Mouse (Mus musculus): ENCODE results near the gene Gm28038. TPM values are rescaled to one million over a fixed set of nuclear protein-coding genes. Genes with fewer than 3 reads are reported as not detected.

Gm28038 gene
- polyA plus RNA-seq, 1 experiment from 2014 or later = not detected

DNA sequence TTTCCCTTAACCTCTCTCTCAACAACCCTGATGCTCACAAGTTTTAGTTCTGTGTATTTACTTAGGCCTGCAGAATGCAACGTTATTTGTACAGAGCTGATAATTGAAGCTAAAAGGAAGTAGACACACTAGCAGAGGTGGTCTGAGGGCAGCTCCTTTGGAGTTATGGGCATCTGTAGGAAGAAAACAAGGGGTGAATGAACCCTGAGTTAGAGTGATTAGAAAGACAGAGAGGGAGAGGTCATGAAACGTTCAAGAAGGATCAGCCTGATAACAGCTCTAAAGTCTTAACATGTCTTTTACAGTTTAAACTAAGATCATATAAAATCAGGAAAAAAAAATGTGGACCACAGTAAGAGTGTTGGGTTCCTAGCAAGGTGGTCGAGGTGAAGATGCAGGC, 28.5 kb downstream of the Gm28038 start:
- no peak overlapping the region for H3K4me2 ChIP-seq (replicated peaks)
- no peak overlapping the region for H3K4me3 ChIP-seq (replicated peaks)
- no peak for ATAC-seq
- no peaks in the 10 kb centered on the region for H3K9me3 ChIP-seq
- 92% methylated on average over 3 of the region's 3 CpGs for WGBS
- no peaks in the 10 kb centered on the region for H3K27me3 ChIP-seq
- H3K36me3 ChIP-seq = peaks cover 96% of the 10 kb centered on the region
- H3K4me1 ChIP-seq (replicated peaks) = no peaks in the 10 kb centered on the region
- no peak overlapping the region for H3K27ac ChIP-seq
- no peak overlapping the region for H3K9ac ChIP-seq (replicated peaks)

DNA sequence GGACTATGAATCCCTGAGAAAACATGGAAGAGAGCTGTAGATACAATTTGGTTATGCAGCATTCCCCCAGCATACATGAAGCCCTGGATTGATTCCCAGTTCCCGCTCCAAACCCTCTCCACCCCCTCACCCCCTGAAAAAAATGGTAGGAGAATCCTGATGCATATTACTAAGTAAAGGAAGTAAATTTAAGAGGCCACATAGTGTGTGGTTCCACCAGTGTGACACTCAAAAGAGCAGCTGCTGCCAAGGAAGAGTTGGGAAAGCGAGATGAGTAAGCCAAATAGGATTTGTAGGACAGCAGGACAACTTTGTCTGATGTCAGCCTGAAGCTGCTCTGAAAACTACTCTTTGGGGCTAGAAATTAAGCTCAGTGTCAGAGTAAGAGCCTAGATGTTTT, 30.6 kb downstream of the Gm28038 start:
- no peak overlapping the region for H3K4me2 ChIP-seq (replicated peaks)
- H3K27me3 ChIP-seq = no peaks in the 10 kb centered on the region
- peaks cover 96% of the 10 kb centered on the region for H3K36me3 ChIP-seq
- WGBS = 92% methylated on average over 2 of the region's 2 CpGs
- no peaks in the 10 kb centered on the region for H3K4me1 ChIP-seq (replicated peaks)
- H3K4me3 ChIP-seq (replicated peaks) = no peak overlapping the region
- ATAC-seq = no peak
- H3K27ac ChIP-seq = no peak overlapping the region
- H3K9ac ChIP-seq (replicated peaks) = no peak overlapping the region
- no peaks in the 10 kb centered on the region for H3K9me3 ChIP-seq

DNA sequence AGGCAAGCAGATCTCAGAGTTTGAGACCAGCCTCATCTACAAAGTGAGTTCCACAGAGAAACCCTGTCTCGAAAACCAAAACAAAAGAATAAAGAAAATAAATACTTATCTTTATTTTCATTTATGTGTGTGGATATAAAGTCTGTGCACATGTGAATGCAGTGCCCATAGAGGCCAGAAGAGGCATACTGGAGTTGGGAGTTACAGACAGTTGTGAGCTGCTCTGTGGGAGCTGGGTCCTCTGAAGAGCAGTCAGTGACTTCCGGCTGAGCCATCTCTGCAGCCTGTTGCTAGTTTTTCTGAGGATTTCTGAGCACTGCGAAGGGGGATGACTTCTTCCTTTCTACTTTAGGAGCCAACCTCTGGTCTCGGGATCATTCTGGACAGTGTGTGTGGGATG, 35.3 kb downstream of the Gm28038 start:
- no peak for ATAC-seq
- H3K27me3 ChIP-seq = no peaks in the 10 kb centered on the region
- H3K9ac ChIP-seq (replicated peaks) = no peak overlapping the region
- WGBS = 96% methylated on average over 4 of the region's 4 CpGs
- peaks cover 90% of the 10 kb centered on the region for H3K36me3 ChIP-seq
- no peak overlapping the region for H3K27ac ChIP-seq
- no peak overlapping the region for H3K4me2 ChIP-seq (replicated peaks)
- H3K4me1 ChIP-seq (replicated peaks) = no peaks in the 10 kb centered on the region
- no peak overlapping the region for H3K4me3 ChIP-seq (replicated peaks)
- no peaks in the 10 kb centered on the region for H3K9me3 ChIP-seq

DNA sequence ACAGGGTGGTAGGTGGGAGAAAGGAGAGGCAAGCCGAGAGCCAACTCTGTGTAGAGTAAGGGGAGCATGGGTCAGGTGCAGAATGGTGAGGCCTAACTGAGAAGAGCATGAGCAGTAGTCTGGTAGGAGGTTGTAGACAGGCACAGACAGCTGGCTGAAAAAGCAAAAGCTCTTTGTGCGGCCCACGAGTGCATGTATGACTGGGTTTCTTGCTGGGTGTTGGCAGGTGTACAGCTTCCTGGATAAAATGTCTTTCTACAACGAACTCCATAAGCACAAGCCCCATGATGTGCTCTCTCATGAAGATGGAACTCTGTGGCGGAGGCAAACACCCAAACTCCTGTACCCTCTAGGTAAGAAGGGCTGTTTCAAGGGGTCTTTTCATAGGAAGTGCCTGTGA, 36.1 kb downstream of the Gm28038 start:
- H3K4me1 ChIP-seq (replicated peaks) = no peaks in the 10 kb centered on the region
- H3K27ac ChIP-seq = no peak overlapping the region
- H3K27me3 ChIP-seq = no peaks in the 10 kb centered on the region
- no peak overlapping the region for H3K4me2 ChIP-seq (replicated peaks)
- WGBS = 97% methylated on average over 5 of the region's 5 CpGs
- H3K9ac ChIP-seq (replicated peaks) = no peak overlapping the region
- ATAC-seq = no peak
- no peak overlapping the region for H3K4me3 ChIP-seq (replicated peaks)
- H3K9me3 ChIP-seq = no peaks in the 10 kb centered on the region
- H3K36me3 ChIP-seq = peaks cover 92% of the 10 kb centered on the region

DNA sequence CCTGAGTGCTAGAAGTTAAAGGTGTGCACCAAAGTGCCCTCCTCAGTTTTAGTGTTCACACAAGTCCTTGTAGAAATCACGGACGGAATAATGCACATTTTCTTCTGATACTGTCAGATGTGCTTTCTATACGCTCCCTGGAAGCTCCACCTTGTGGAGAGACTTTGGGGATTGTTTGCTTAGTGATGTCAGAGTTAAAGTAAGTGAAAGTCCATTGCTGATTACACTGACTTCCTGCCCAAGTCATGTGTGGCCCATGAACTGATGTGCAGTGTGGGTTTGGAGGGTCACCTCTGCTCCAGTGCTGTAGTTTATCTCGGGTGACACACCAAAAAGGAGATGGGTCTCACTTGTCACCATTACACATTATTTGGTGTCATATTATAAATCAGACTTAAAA, 38.4 kb downstream of the Gm28038 start:
- no peak overlapping the region for H3K4me2 ChIP-seq (replicated peaks)
- ATAC-seq = no peak
- no peaks in the 10 kb centered on the region for H3K27me3 ChIP-seq
- peaks cover 93% of the 10 kb centered on the region for H3K36me3 ChIP-seq
- 96% methylated on average over 4 of the region's 4 CpGs for WGBS
- H3K27ac ChIP-seq = no peak overlapping the region
- H3K9me3 ChIP-seq = no peaks in the 10 kb centered on the region
- H3K9ac ChIP-seq (replicated peaks) = no peak overlapping the region
- no peaks in the 10 kb centered on the region for H3K4me1 ChIP-seq (replicated peaks)
- H3K4me3 ChIP-seq (replicated peaks) = no peak overlapping the region

DNA sequence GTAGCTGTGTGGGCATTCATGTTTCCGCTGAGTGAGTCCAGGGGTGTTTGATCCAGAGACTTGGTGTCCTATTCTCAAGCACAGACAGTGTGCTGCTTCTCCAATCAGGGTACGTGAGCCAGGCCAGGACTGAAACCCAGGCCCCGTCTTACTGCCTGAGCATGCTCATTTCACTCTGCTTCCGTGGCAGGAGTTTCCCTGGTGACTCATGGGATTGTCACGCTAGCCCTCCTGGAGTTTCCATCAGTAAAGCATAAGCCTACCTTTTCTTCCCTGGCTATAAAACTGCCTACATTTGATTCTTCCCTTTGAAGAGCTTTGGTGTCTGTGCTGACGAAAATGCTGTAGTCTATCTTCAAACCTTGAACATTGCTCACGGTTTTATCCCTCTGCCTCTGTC, 42.3 kb downstream of the Gm28038 start:
- Histone ChIP-seq H3K9me3 (no peaks in the 10 kb centered on the region), H3K27ac (no peak overlapping the region), H3K27me3 (no peaks in the 10 kb centered on the region), H3K9ac (replicated peaks) (no peak overlapping the region), H3K4me2 (replicated peaks) (no peak overlapping the region), H3K36me3 (peaks cover 92% of the 10 kb centered on the region), H3K4me3 (replicated peaks) (no peak overlapping the region), H3K4me1 (replicated peaks) (no peaks in the 10 kb centered on the region)
- ATAC-seq = no peak
- WGBS = 90% methylated on average over 7 of the region's 7 CpGs

DNA sequence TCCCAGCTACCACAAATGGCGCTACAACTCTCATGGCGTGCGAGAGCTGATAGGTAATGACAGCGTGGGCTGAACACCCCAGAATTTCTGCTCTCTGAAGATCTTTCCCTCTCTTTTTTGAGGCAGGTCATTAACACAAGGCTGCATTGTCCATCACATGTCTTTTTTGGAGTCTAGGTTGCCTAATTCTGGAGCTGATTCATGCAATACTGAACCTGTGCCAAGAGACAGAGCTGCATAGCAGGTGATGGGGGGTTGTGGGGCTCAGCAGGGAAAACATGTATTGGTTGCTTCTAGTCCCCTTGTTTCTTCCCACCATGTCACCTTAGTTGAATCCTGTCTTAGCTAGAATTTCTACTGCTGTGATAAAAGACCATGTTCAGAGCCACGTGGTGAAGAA, 44.5 kb downstream of the Gm28038 start:
- Histone ChIP-seq H3K36me3 (peaks cover 97% of the 10 kb centered on the region), H3K9me3 (no peaks in the 10 kb centered on the region), H3K27ac (no peak overlapping the region), H3K27me3 (no peaks in the 10 kb centered on the region), H3K4me2 (replicated peaks) (no peak overlapping the region), H3K4me1 (replicated peaks) (no peaks in the 10 kb centered on the region), H3K9ac (replicated peaks) (no peak overlapping the region), H3K4me3 (replicated peaks) (no peak overlapping the region)
- ATAC-seq = no peak
- WGBS = 94% methylated on average over 5 of the region's 5 CpGs

DNA sequence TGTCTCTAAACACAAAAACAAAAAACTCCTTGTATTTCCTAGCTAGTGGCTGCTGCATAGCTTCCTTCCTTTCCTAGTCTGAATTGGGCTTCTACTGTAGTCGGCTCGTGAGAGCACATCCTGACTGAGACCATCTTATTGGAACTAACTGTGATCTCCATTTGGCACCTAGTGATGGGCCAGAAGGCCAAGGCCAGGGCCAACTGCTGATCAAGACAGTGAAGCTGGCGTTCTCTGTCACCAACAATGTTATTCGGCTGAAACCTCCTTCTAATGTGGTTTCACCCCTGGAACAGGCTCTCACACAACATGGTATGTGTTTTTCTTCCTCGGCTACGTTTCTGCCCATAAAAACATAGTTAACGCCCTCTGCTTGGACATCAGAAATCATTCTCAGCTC, 46.4 kb downstream of the Gm28038 start:
- Histone ChIP-seq H3K36me3 (peaks cover 97% of the 10 kb centered on the region), H3K27ac (no peak overlapping the region), H3K4me1 (replicated peaks) (no peaks in the 10 kb centered on the region), H3K9me3 (no peaks in the 10 kb centered on the region), H3K4me2 (replicated peaks) (no peak overlapping the region), H3K9ac (replicated peaks) (no peak overlapping the region), H3K4me3 (replicated peaks) (no peak overlapping the region), H3K27me3 (no peaks in the 10 kb centered on the region)
- no peak for ATAC-seq
- 96% methylated on average over 7 of the region's 7 CpGs for WGBS

DNA sequence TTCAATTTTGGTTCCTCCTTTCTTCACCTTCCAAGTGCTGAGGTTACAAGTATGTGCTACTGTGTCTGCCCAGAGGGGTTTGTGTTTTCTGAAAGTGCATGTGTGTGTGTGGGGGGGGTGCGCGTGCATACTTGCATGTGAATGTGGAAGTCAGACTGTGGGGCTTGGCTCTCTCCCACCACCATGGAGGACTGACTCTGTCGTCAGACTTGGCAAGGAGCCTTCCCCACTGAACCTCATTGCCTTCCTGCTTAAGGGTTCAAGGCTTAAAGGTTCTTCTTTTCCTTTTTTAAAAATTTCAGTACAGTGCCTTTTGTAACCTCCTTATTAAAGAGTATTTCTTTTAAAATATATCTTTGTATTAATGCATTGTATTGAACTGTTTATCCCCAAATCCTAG, 47.9 kb downstream of the Gm28038 start:
- Histone ChIP-seq H3K9ac (replicated peaks) (no peak overlapping the region), H3K4me3 (replicated peaks) (no peak overlapping the region), H3K4me1 (replicated peaks) (no peaks in the 10 kb centered on the region), H3K4me2 (replicated peaks) (no peak overlapping the region), H3K27ac (no peak overlapping the region), H3K9me3 (no peaks in the 10 kb centered on the region), H3K27me3 (no peaks in the 10 kb centered on the region), H3K36me3 (peaks cover 97% of the 10 kb centered on the region)
- 96% methylated on average over 3 of the region's 3 CpGs for WGBS
- ATAC-seq = no peak

DNA sequence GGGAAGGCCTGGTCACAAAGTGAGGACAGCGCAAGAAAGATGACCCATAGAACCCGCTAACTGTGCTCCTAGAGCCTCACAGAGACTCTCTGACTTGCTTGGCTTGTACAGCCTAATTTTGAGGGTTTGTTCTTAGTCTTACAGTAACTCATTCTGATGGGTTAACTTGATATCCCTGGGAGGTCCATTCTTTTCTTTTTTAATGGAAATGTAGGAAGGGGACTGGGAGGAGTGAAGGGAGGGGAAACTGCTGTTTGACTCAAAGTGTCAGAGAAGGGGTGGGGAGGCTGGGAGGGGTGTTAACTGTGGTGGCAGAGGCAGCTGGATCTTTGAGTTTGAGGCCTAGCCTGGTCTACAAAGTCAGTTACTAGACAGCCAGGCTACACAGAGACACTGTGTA, 54.5 kb downstream of the Gm28038 start:
- no peak overlapping the region for H3K27ac ChIP-seq
- WGBS = 95% methylated on average over 2 of the region's 2 CpGs
- no peak overlapping the region for H3K4me3 ChIP-seq (replicated peaks)
- peaks cover 97% of the 10 kb centered on the region for H3K36me3 ChIP-seq
- H3K4me2 ChIP-seq (replicated peaks) = no peak overlapping the region
- no peaks in the 10 kb centered on the region for H3K27me3 ChIP-seq
- H3K9ac ChIP-seq (replicated peaks) = no peak overlapping the region
- H3K9me3 ChIP-seq = no peaks in the 10 kb centered on the region
- ATAC-seq = no peak
- no peaks in the 10 kb centered on the region for H3K4me1 ChIP-seq (replicated peaks)

DNA sequence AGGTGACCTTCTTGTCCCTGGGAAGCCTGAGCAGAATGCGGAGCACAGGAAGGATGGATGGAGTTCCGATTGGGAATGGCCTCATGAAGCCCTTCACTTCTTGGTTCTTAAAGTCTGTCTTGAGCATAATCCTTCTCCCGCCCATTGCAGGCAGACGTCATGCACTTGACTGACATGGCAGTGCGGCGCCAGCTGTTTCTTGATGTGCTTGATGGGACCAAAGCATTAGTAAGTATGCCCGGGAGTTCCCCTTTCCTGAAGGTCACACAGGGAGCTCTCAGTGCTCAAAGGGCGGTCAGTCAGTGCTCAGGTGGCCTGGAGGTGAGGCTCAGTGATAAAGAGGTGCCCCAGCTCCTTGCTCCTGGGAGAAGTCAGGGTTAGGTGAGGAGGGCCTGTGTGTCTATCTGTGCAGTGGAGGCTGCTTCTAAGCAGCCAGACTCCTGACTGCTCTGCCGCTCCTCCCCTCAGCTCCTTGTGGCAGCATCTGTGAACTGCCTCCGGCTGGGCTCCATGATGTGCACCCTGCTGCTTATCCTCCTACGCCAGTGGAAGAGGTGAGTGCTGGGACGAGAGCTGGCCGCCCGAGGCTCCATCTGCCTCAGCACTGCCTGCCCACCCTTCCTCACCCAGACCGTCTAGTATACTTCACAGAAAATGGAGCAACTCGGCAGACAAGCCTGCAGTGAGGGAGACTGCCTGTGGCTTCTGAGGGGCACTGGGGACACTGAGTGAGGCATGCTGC, 55.5 kb downstream of the Gm28038 start:
- Histone ChIP-seq H3K4me2 (replicated peaks) (no peak overlapping the region), H3K36me3 (peaks cover 97% of the 10 kb centered on the region), H3K4me1 (replicated peaks) (no peaks in the 10 kb centered on the region), H3K4me3 (replicated peaks) (no peak overlapping the region), H3K9ac (replicated peaks) (no peak overlapping the region), H3K27me3 (no peaks in the 10 kb centered on the region), H3K27ac (no peak overlapping the region), H3K9me3 (no peaks in the 10 kb centered on the region)
- 83% methylated on average over 16 of the region's 16 CpGs for WGBS
- ATAC-seq = no peak

DNA sequence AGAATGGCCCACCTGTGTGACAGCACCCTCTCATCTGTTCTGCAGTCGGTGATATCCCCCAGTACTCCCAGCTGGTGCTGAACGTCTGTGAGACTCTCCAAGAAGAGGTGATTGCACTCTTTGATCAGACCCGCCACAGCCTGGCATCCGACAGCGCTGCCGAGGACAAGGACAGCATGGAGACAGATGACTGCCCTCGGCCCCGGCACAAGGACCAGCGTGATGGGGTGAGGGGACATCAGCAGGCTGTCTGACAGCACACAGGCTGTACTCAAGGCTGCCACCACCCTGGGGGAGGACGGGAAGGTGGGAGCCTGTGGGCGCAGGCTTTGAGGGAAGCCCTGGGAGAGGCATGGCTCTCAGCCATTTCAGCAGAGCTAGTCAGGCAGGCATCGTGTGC, 56.3 kb downstream of the Gm28038 start:
- no peak overlapping the region for H3K4me3 ChIP-seq (replicated peaks)
- WGBS = 89% methylated on average over 12 of the region's 12 CpGs
- peaks cover 97% of the 10 kb centered on the region for H3K36me3 ChIP-seq

DNA sequence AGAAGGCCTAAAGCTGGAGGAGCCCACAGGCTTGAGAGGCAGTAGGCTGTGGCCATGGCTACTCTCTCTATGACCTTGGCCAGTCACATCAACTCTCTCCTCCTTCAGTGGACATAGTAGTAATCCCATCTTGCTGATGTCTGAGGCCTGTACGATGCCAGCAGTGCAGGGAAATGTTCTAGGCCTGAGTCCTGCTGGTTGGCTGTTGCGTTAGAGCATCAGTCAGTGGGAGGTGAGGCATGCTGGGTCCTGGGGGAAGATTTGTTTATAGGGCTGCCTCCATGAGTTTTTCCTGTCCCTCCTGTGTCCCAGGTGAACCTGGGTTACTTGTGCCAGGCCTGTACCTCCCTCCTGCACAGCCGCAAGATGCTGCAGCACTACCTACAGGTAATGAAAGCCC, 61.2 kb downstream of the Gm28038 start:
- 96% methylated on average over 3 of the region's 3 CpGs for WGBS

More for the DNA sequence above, 56.3 kb downstream of the Gm28038 start:
- Histone ChIP-seq H3K27me3 (no peaks in the 10 kb centered on the region), H3K4me2 (replicated peaks) (no peak overlapping the region), H3K4me1 (replicated peaks) (no peaks in the 10 kb centered on the region), H3K9me3 (no peaks in the 10 kb centered on the region), H3K27ac (no peak overlapping the region), H3K9ac (replicated peaks) (no peak overlapping the region)
- no peak for ATAC-seq

More for the DNA sequence above, 61.2 kb downstream of the Gm28038 start:
- no peak overlapping the region for H3K4me3 ChIP-seq (replicated peaks)
- H3K9ac ChIP-seq (replicated peaks) = no peak overlapping the region
- peaks cover 97% of the 10 kb centered on the region for H3K36me3 ChIP-seq
- H3K27me3 ChIP-seq = no peaks in the 10 kb centered on the region
- H3K27ac ChIP-seq = no peak overlapping the region
- no peaks in the 10 kb centered on the region for H3K4me1 ChIP-seq (replicated peaks)
- H3K4me2 ChIP-seq (replicated peaks) = no peak overlapping the region
- ATAC-seq = no peak
- H3K9me3 ChIP-seq = no peaks in the 10 kb centered on the region

All from midbrain, embryonic 13.5 days (tissue).